Mouse (Mus musculus): Measurements from ENCODE around the gene Arhgef25.

GRCm38 (mm10) chr10:127160728-127161127 lies 29.2 kb downstream of the Arhgef25 start:
- TF ChIP-seq POLR2A (IDR thresholded peaks at IDR 0.05; ENCODE audit: control insufficient read depth, low read depth, low read length) (no peak), CTCF (IDR thresholded peaks at IDR 0.05; ENCODE audit: control insufficient read depth, insufficient read depth, insufficient replicate concordance, low read depth, low read length) (no peak)

All from testis, adult 2 months (tissue).